Mouse (Mus musculus): ENCODE measurements around the gene Cdh4.

DNA sequence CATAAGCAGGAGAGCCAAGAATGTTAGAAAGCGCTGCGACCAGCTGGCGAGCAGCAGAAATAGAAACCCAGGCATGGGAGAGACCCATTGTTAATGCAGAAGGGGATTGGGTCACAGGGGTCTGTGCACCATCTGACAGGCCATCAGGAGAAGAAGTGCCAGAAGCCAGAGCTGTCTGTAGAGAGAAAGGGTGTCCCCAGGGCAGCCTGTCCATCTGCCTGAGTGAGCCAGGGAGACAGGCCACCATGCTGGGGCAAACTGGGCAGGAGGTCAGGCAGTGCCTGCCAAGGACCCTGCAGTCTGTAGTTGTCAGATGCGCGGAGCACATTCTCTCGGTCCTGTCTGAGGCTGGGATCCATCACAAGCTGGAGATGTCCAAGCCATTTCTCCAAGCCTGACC, 386.7 kb downstream of the Cdh4 start:
- TF ChIP-seq POLR2A (IDR thresholded peaks at IDR 0.05; ENCODE audit: insufficient read length, low read depth), result no peak
- no peak for TF ChIP-seq MYOG (IDR thresholded peaks at IDR 0.05; ENCODE audit: control insufficient read depth in 1 of 3, insufficient read depth in 1 of 3, insufficient read length in 2 of 3, low read depth in 2 of 3)
- no peak for TF ChIP-seq TCF12 (IDR thresholded peaks at IDR 0.05; ENCODE audit: insufficient read depth, poor library complexity, severe bottlenecking)
- TF ChIP-seq E2F4 (IDR thresholded peaks at IDR 0.05; ENCODE audit: insufficient read depth), result no peak
- no peak for TF ChIP-seq POLR2AphosphoS2 (IDR thresholded peaks at IDR 0.05; ENCODE audit: insufficient read length, low read depth)
- no peak for TF ChIP-seq CEBPB (IDR thresholded peaks at IDR 0.05; ENCODE audit: insufficient read depth, poor library complexity, severe bottlenecking)
- TF ChIP-seq SRF (IDR thresholded peaks at IDR 0.05; ENCODE audit: control insufficient read depth, insufficient read length, low read depth), result no peak

All from myocyte (in vitro differentiated cells).